Mouse (Mus musculus): ENCODE measurements around the gene Mtus2. TPM values are rescaled to one million over a fixed set of nuclear protein-coding genes. Genes with fewer than 3 reads are reported as not detected.

The Mtus2 gene
- total and polyA plus RNA-seq, 2 experiments from 2014 or later: 38.0 to 41.6 TPM

DNA sequence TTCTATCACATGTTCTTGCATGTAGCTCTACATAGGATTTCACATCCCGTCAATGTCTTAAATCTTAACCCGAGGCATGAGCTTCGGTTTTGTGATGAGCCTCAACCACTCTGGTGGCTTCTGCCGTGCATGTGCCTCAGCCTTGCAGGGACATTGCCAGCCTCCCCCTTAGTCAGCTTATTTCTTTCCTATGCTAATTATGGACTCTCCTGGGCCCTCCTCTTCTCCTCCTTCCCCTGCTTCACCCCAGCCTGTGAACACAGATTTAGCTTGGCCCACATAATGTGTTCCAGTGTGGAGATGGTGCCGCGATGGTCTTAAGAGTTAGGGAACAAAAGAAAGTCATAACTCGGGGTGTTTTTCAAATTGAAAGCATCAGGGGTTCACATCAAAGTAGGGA, 304.9 kb downstream of the Mtus2 start:
- no peak for ATAC-seq (ENCODE audit: low FRiP score)
- DNase-seq (ENCODE audit: low spot score): no peak
- Histone ChIP-seq H3K4me3 (ENCODE audit: low read depth, low read length) (no peak overlapping the region), H3K9ac (replicated peaks; ENCODE audit: low read length, poor library complexity, severe bottlenecking) (no peak overlapping the region), H3K36me3 (ENCODE audit: insufficient read depth, low read length) (no peaks in the 10 kb centered on the region), H3K4me1 (ENCODE audit: insufficient read depth, low read length) (peaks cover 2% of the 10 kb centered on the region; the same call in 1 of the 2 replicates), H3K27me3 (ENCODE audit: insufficient read depth, low read length) (no peaks in the 10 kb centered on the region), H3K4me2 (ENCODE audit: low read depth, low read length, poor library complexity, severe bottlenecking) (no peak overlapping the region), H3K27ac (ENCODE audit: low read depth, low read length) (no peak overlapping the region), H3K9me3 (ENCODE audit: low read length) (no peaks in the 10 kb centered on the region)
- 83% methylated on average over 7 of the region's 7 CpGs for WGBS
- no peak for TF ChIP-seq CTCF (IDR thresholded peaks at IDR 0.05)

DNA sequence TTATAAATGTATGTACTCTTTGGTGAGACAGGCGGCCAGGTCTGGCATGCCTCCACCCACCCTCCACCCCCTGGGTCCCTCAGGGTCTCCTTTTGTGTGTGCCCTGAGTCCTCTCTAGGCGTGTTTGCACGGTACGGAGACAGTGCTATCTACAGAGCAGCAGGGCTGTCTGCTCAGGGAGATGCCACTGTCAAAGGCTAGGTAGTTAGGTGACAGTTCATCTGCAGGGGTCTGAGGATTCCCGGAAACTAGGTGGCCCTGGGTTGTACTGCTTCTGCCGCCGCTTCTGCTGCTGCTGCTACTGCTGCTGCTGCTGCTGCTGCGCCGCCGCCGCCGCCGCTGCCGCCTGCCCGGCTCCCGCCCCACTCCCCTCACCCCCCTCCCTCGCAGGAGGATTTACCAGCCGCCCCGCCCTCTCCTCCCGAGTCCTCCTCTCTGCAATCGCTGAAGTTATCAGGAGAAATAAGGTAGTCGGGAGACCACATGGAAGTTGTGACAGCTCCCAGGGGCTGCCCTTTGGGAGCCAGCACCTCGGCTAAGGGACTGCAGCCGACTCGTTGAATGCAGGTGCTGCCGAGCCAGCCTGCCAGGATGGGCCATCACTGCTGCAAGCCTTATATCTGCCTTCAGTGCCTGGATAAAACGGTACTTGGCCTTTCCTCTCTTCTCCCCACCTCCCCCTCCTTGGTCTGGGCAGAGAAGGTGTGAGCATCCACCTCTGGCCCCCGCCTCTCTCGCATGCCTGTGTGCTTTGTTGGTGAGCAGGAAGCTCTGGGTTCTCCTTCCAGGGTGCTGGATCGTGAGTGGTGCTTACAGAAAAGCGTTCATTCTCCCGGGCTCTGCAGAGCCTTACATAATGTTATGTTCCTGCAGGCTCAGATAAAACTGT, 307.9 kb downstream of the Mtus2 start:
- WGBS: 1% methylated on average over 32 of the region's 32 CpGs

DNA sequence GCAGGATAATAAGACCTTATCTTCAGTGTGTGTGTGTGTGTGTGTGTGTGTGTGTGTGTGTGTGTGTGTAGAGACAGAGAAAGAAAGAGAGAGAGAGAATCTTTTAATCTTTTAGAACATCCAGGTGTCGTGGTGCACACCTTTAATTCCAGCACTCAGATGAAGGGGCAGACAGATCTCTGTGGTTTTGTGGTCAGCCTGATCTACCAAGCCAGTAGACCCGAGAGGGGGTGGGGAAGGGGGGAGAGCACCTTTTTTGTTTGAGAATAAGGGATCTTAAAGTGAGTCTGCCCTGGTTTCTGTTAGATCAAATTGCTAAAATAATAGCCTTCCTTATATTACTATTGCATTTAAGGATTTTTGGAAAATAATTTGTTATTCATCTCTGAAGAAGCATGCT, 309.7 kb downstream of the Mtus2 start:
- peaks cover 2% of the 10 kb centered on the region; the same call in 1 of the 2 replicates for H3K4me1 ChIP-seq (ENCODE audit: insufficient read depth, low read length)
- TF ChIP-seq CTCF (IDR thresholded peaks at IDR 0.05): no peak
- 55% methylated on average over 2 of the region's 2 CpGs for WGBS
- ATAC-seq (ENCODE audit: low FRiP score): no peak
- H3K9me3 ChIP-seq (ENCODE audit: low read length): no peaks in the 10 kb centered on the region
- H3K36me3 ChIP-seq (ENCODE audit: insufficient read depth, low read length): no peaks in the 10 kb centered on the region
- no peak overlapping the region for H3K4me3 ChIP-seq (ENCODE audit: low read depth, low read length)
- H3K27me3 ChIP-seq (ENCODE audit: insufficient read depth, low read length): no peaks in the 10 kb centered on the region
- H3K9ac ChIP-seq (replicated peaks; ENCODE audit: low read length, poor library complexity, severe bottlenecking): no peak overlapping the region
- DNase-seq (ENCODE audit: low spot score): no peak
- H3K4me2 ChIP-seq (ENCODE audit: low read depth, low read length, poor library complexity, severe bottlenecking): peak overlapping the region; percentile 82
- no peak overlapping the region for H3K27ac ChIP-seq (ENCODE audit: low read depth, low read length)

More for the DNA sequence above, 307.9 kb downstream of the Mtus2 start:
- H3K4me3 ChIP-seq (ENCODE audit: low read depth, low read length): peak overlapping the region; percentile 44
- no peak for TF ChIP-seq CTCF (IDR thresholded peaks at IDR 0.05)
- no peaks in the 10 kb centered on the region for H3K27me3 ChIP-seq (ENCODE audit: insufficient read depth, low read length)
- peak overlapping the region; percentile 82 for H3K4me2 ChIP-seq (ENCODE audit: low read depth, low read length, poor library complexity, severe bottlenecking)
- no peaks in the 10 kb centered on the region for H3K36me3 ChIP-seq (ENCODE audit: insufficient read depth, low read length)
- ATAC-seq (ENCODE audit: low FRiP score) (peak; percentile 69), DNase-seq (ENCODE audit: low spot score) (peak; percentile 57)
- H3K27ac ChIP-seq (ENCODE audit: low read depth, low read length): peak overlapping the region; percentile 68
- peak overlapping the region; percentile 58 for H3K9ac ChIP-seq (replicated peaks; ENCODE audit: low read length, poor library complexity, severe bottlenecking)
- H3K4me1 ChIP-seq (ENCODE audit: insufficient read depth, low read length): peaks cover 2% of the 10 kb centered on the region; the same call in 1 of the 2 replicates
- H3K9me3 ChIP-seq (ENCODE audit: low read length): no peaks in the 10 kb centered on the region

DNA sequence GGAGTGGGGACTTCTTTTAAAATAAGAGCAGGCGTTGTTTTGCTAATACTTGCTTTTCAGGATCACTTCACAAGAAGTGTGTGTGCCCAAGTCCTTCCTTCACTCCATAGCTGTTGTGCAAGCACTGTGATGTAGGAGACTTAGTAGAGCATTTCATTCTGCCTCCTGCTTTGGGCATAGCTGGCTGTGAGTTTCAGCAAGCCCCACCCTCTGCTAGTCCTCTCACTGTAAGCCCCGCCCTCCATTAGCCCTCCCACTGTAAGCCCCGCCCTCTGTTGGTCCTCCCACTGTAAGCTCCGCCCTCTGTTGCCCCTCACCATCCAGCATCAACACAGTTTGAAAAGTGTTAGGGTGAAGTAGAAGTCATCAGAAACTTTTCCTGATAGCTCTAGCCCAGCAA, 310.3 kb downstream of the Mtus2 start:
- no peak for ATAC-seq (ENCODE audit: low FRiP score)

DNA sequence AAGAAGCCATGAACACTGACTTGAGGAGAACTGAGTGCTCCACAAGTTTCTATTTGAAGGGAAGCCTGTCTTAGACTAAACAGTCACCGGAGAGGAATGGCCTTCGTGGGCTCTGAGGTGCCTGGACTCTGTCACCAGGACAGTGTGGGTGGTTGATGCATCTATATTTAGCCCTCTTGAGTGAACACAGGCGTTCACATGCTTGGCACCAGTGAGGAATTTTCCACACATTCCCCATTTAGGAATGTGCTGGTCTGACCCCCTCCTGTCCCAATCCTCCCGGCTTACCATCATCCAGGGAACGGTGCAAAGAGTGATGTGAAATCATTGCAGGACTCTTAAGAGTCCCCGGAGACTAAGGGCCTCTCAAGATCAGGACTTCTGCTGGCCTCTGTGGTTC, 314.9 kb downstream of the Mtus2 start:
- no peak overlapping the region for H3K27ac ChIP-seq (ENCODE audit: low read depth, low read length)
- DNase-seq (ENCODE audit: low spot score) (no peak), ATAC-seq (ENCODE audit: low FRiP score) (no peak)
- H3K4me3 ChIP-seq (ENCODE audit: low read depth, low read length): no peak overlapping the region
- H3K9me3 ChIP-seq (ENCODE audit: low read length): no peaks in the 10 kb centered on the region
- no peaks in the 10 kb centered on the region for H3K4me1 ChIP-seq (ENCODE audit: insufficient read depth, low read length)
- TF ChIP-seq CTCF (IDR thresholded peaks at IDR 0.05): no peak
- no peak overlapping the region for H3K4me2 ChIP-seq (ENCODE audit: low read depth, low read length, poor library complexity, severe bottlenecking)
- no peak overlapping the region for H3K9ac ChIP-seq (replicated peaks; ENCODE audit: low read length, poor library complexity, severe bottlenecking)
- no peaks in the 10 kb centered on the region for H3K27me3 ChIP-seq (ENCODE audit: insufficient read depth, low read length)
- WGBS: 85% methylated on average over 6 of the region's 6 CpGs
- no peaks in the 10 kb centered on the region for H3K36me3 ChIP-seq (ENCODE audit: insufficient read depth, low read length)

More for the DNA sequence above, 310.3 kb downstream of the Mtus2 start:
- Histone ChIP-seq H3K36me3 (ENCODE audit: insufficient read depth, low read length) (no peaks in the 10 kb centered on the region), H3K4me3 (ENCODE audit: low read depth, low read length) (no peak overlapping the region), H3K4me1 (ENCODE audit: insufficient read depth, low read length) (peaks cover 2% of the 10 kb centered on the region; the same call in 1 of the 2 replicates), H3K9me3 (ENCODE audit: low read length) (no peaks in the 10 kb centered on the region), H3K27ac (ENCODE audit: low read depth, low read length) (no peak overlapping the region), H3K4me2 (ENCODE audit: low read depth, low read length, poor library complexity, severe bottlenecking) (no peak overlapping the region), H3K27me3 (ENCODE audit: insufficient read depth, low read length) (no peaks in the 10 kb centered on the region), H3K9ac (replicated peaks; ENCODE audit: low read length, poor library complexity, severe bottlenecking) (no peak overlapping the region)
- 70% methylated on average over 4 of the region's 4 CpGs for WGBS
- TF ChIP-seq CTCF (IDR thresholded peaks at IDR 0.05): no peak
- no peak for DNase-seq (ENCODE audit: low spot score)

DNA sequence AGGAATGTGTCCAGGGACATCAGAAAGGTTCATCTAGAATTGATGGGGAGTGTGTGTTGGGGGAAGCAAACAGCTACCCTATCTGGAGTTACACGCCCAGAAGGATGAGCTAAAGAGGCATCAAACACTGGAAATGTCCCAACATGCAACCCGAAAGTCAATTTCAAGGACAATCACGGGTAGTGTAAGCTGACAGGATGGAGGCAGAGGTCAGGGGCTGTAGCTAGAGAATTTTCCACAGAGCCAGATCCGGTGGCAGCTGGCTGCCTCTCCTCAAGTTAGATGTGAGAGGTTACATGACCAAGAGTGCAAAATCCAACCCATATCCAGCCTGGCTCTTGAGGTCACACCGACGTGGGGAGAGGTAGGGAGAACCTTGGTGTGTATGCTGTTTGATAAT, 315.7 kb downstream of the Mtus2 start:
- no peak overlapping the region for H3K4me2 ChIP-seq (ENCODE audit: low read depth, low read length, poor library complexity, severe bottlenecking)
- no peaks in the 10 kb centered on the region for H3K27me3 ChIP-seq (ENCODE audit: insufficient read depth, low read length)
- TF ChIP-seq CTCF (IDR thresholded peaks at IDR 0.05): no peak
- no peak overlapping the region for H3K9ac ChIP-seq (replicated peaks; ENCODE audit: low read length, poor library complexity, severe bottlenecking)
- no peaks in the 10 kb centered on the region for H3K9me3 ChIP-seq (ENCODE audit: low read length)
- ATAC-seq (ENCODE audit: low FRiP score) (no peak), DNase-seq (ENCODE audit: low spot score) (no peak)
- H3K27ac ChIP-seq (ENCODE audit: low read depth, low read length): no peak overlapping the region
- H3K36me3 ChIP-seq (ENCODE audit: insufficient read depth, low read length): no peaks in the 10 kb centered on the region
- WGBS: 93% methylated on average over 6 of the region's 6 CpGs
- no peaks in the 10 kb centered on the region for H3K4me1 ChIP-seq (ENCODE audit: insufficient read depth, low read length)
- no peak overlapping the region for H3K4me3 ChIP-seq (ENCODE audit: low read depth, low read length)
